14 mouse cellular contexts compared by ENCODE assay signal in the genomic region with DNA sequence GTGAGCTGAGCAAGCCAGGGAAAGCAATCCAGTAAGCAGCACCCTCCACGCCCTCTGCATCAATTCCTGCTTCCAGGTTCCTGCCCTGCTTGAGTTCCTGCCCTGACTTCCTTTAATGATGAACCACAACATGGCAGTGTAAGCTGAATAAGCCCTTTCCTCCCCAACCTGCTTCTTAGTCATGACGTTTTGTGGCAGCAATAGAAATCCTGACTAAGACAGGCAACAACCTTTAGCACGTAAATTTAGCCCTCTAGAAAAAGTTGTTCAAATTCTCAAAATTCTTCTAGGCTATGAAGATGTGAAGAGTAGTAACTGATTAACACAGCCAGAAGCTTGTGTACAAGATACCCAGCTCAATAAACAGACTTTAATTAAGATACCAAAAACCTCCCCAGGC.
"Had no signal": no experiment of that assay in that cellular context is flagged by ENCODE, and none has a peak within 500 bp of the region (broad histone marks: within the 10 kb centered on the region; RNA-seq: fewer than 3 reads in every experiment).

No protein-coding gene starts in this region.

- H3K27me3 ChIP-seq: megakaryocyte, embryonic 14.5 days; midbrain, embryonic 13.5 days; midbrain, embryonic 15.5 days; neural tube, embryonic 12.5 days; stomach, embryonic 15.5 days had no signal

- H3K4me3 ChIP-seq: megakaryocyte, embryonic 14.5 days; midbrain, embryonic 13.5 days; midbrain, embryonic 15.5 days; neural tube, embryonic 12.5 days; stomach, embryonic 15.5 days had no signal

- H3K9me3 ChIP-seq: megakaryocyte, embryonic 14.5 days; midbrain, embryonic 13.5 days; midbrain, embryonic 15.5 days; neural tube, embryonic 12.5 days; stomach, embryonic 15.5 days had no signal

- DNase-seq: lung, adult 18-20 months; lung, embryonic 14.5 days; lung, postnatal 10 days; lung, postnatal 4 days; right cerebral cortex, postnatal 14 days; thymus, adult 2 months; thymus, postnatal 25 days; thymus, postnatal 4 days had no signal

- H3K4me1 ChIP-seq: neural tube, embryonic 12.5 days; stomach, embryonic 15.5 days had no signal

- H3K27ac ChIP-seq: midbrain, embryonic 13.5 days; midbrain, embryonic 15.5 days; neural tube, embryonic 12.5 days; stomach, embryonic 15.5 days; stomach, postnatal 0 days had no signal
